Mouse (Mus musculus) forebrain, embryonic 15.5 days (tissue): ENCODE results near the gene Tmem175. TPM values are rescaled to one million over a fixed set of nuclear protein-coding genes. Genes with fewer than 3 reads are reported as not detected.

ENCODE experiments used
- ATAC-seq: fragments of 200-750 bp; cut with Nextera tagmentation; replicated peaks from 2 replicates; pipeline ENCODE4 v1.8.0; 2017; ENCODE audit warnings: mild to moderate bottlenecking, moderate TSS enrichment, moderate library complexity
- H3K27ac ChIP-seq: fragments of 300-500 bp; sonication (generic); replicated peaks from 2 replicates; pipeline ENCODE4 v1.5.1; 2015; ENCODE audit warnings: mild to moderate bottlenecking, inconsistent platforms
- H3K27me3 ChIP-seq: fragments of 300-500 bp; sonication (generic); 2 replicates; pipeline ENCODE4 v1.6.1; 2015; ENCODE audit warnings: inconsistent platforms
- H3K36me3 ChIP-seq: fragments of 300-500 bp; sonication (generic); 2 replicates; pipeline ENCODE4 v1.6.1; 2015; ENCODE audit warnings: mild to moderate bottlenecking, inconsistent platforms
- H3K4me1 ChIP-seq: fragments of 300-500 bp; sonication (generic); 2 replicates; pipeline ENCODE4 v1.6.1; 2015; ENCODE audit warnings: inconsistent platforms
- H3K4me2 ChIP-seq: fragments of 300-500 bp; sonication (generic); replicated peaks from 2 replicates; pipeline ENCODE4 v1.6.1; 2015; ENCODE audit warnings: mild to moderate bottlenecking, inconsistent platforms
- H3K4me3 ChIP-seq: fragments of 300-500 bp; sonication (generic); 2 replicates; pipeline ENCODE4 v1.5.1; 2015; ENCODE audit warnings: mild to moderate bottlenecking, inconsistent platforms
- H3K9ac ChIP-seq: fragments of 300-500 bp; sonication (generic); replicated peaks from 2 replicates; pipeline ENCODE4 v1.6.1; 2015; ENCODE audit warnings: mild to moderate bottlenecking, inconsistent platforms
- H3K9me3 ChIP-seq: fragments of 300-500 bp; sonication (generic); 2 replicates; pipeline ENCODE4 v1.6.1; 2016; ENCODE audit warnings: inconsistent platforms
- WGBS: fragments of 180-500 bp; shearing (Covaris S2); methylation state at CpG from one replicate; pipeline ENCODE4 v1.1.7; 2015; ENCODE audit warnings: mixed read lengths; 5-methylcytosine and 5-hydroxymethylcytosine counted together
- polyA plus RNA-seq: library from polyadenylated mRNA; unstranded; fragments of >200 nt; fragmentation: Nextera tagmentation; extraction: Ambion mirVana; gene quantifications from 2 replicates; pipeline ENCODE4 v1.2.1, GENCODE M21; 2015

Tmem175 gene
- polyA plus RNA-seq, 1 experiment from 2014 or later: 24.2 TPM

DNA sequence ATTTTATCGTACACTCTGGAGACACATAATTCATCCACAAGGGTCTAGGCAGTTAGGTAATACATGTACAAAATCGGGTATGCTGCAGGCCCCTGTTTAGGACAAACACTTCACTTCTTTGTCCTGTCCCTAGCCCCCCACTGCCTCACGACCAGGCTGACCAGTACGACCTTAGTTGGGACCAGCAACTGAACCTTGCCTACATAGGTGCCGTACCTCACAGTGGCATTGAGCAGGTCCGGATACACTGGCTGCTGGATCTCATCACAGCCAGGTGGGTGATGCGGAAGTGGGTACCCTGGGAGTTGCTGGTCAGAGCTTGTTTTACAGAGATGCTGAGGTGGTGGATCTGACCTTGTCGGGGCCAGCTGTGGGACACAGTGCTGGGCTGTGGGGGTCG is 40.4 kb downstream of the Tmem175 start:
- Histone ChIP-seq H3K9me3 (no peaks in the 10 kb centered on the region), H3K4me3 (peak overlapping the region; percentile 52), H3K4me1 (peaks cover 19% of the 10 kb centered on the region), H3K36me3 (peaks cover 11% of the 10 kb centered on the region; the same call in 1 of the 2 replicates), H3K27me3 (no peaks in the 10 kb centered on the region), H3K27ac (no peak overlapping the region), H3K4me2 (peak overlapping the region; percentile 64), H3K9ac (no peak overlapping the region)
- ATAC-seq: peak; percentile 7; the same call in 1 of the 2 replicates
- WGBS: 88% methylated on average over 9 of the region's 9 CpGs

DNA sequence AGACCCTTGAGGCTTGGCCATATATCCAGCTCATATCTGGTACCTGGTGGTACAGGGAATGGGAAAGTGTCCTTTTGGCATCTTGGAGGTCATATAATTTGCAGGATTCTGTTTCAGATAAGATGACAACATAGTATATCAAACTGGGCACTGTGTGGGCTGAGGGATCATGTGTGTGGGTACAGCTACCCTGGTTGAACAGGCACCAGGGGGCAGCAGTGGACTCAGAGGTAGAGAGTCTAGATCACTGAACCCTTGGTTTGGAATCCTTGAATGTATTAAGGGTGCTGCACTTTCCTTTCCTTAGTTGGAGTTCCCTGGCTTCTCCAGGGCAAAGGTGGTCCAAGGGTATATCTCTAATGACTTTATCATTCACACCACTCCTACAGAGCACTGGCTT is 41.2 kb downstream of the Tmem175 start:
- Histone ChIP-seq H3K36me3 (peaks cover 11% of the 10 kb centered on the region; the same call in 1 of the 2 replicates), H3K27ac (no peak overlapping the region), H3K4me1 (peaks cover 19% of the 10 kb centered on the region), H3K27me3 (no peaks in the 10 kb centered on the region), H3K4me2 (no peak overlapping the region), H3K4me3 (no peak overlapping the region), H3K9me3 (no peaks in the 10 kb centered on the region), H3K9ac (no peak overlapping the region)
- no peak for ATAC-seq

DNA sequence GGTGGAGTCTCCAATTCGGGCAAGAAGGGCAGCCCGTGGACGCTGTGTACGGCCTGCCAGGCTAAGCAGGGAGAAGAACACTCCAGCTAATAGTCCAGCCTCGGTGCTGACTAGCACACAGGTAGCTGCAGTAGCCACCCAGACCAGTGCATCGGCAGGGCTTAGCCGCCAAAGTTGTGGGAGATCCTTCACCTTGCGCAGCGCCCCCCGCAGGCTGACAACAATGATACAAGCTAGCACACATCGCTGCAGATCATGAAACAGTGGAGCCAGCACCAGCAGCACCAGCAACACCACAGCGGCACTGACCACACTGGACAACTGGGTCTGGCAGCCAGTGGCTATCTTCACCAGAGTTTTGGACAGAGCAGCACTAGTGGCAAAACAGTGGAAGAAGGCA is 42.2 kb downstream of the Tmem175 start:
- Histone ChIP-seq H3K4me1 (peaks cover 22% of the 10 kb centered on the region), H3K9ac (no peak overlapping the region), H3K27me3 (no peaks in the 10 kb centered on the region), H3K36me3 (peaks cover 11% of the 10 kb centered on the region; the same call in 1 of the 2 replicates), H3K4me3 (no peak overlapping the region), H3K9me3 (no peaks in the 10 kb centered on the region), H3K27ac (no peak overlapping the region), H3K4me2 (no peak overlapping the region)
- no peak for ATAC-seq
- 96% methylated on average over 12 of the region's 12 CpGs for WGBS

DNA sequence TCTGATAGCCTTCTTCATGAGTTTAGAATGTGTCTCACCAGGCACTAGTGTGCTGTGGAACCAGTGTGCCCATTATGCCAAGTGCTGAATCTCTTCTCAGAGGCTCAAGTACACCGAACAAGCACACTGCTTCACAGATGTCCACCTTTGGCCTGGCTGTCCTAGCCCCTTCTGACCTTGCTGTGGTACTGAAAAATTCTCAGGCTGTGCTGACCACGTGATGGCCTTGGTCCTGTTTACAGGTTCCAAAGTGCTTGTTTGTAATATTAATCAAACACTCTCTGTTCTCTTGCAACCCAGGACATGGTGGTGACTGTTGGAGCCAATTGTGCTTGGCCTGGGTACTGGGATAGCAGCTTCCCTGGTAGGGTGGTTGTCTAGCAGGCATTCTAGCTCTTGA is 45.1 kb downstream of the Tmem175 start:
- no peak overlapping the region for H3K4me3 ChIP-seq
- peaks cover 11% of the 10 kb centered on the region; the same call in 1 of the 2 replicates for H3K36me3 ChIP-seq
- H3K27ac ChIP-seq: no peak overlapping the region
- ATAC-seq: no peak
- H3K9ac ChIP-seq: no peak overlapping the region
- H3K27me3 ChIP-seq: no peaks in the 10 kb centered on the region
- H3K9me3 ChIP-seq: no peaks in the 10 kb centered on the region
- 94% methylated on average over 2 of the region's 2 CpGs for WGBS
- H3K4me2 ChIP-seq: no peak overlapping the region
- peaks cover 24% of the 10 kb centered on the region for H3K4me1 ChIP-seq

DNA sequence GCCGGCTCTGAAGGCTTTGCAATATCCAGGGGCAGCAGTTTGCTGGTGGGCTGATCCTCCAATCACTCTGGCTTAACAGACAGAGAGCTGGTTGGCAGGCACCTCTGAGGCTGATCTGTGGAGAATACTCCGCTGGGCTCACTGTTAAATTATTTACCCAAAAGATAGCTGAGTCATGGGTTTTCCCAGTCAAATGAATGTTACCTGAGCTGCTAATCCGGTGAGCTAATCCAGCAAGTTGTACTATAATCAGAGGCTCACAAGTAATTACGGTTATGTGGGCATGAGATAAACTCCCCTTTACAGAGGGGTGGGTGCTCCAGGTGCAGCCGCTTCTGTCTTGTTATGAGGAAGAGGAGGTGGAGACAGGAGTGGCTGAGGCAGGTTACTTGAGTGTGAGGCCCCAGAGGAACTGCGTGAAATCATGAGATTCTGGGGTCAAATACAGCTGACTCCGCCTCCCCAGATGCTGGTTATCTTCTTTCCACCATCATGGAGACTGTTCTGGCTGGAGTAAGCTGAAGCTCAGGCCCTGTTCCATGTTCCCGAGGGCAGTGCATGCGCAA is 45.8 kb downstream of the Tmem175 start, which contains the start of gene Slc26a1:
Slc26a1 (minus strand) TSS at position 319 of the 566 bp plus-strand sequence.
- Histone ChIP-seq H3K4me1 (peaks cover 17% of the 10 kb centered on the region), H3K27me3 (no peaks in the 10 kb centered on the region), H3K9ac (no peak within 1 kb of the TSS), H3K9me3 (no peaks in the 10 kb centered on the region), H3K36me3 (peaks cover 11% of the 10 kb centered on the region; the same call in 1 of the 2 replicates), H3K27ac (no peak within 1 kb of the TSS), H3K4me2 (no peak within 1 kb of the TSS), H3K4me3 (no peak within 1 kb of the TSS)
- whole genome bisulfite sequencing: 83% methylated on average over 9 of the region's 9 CpGs
- no peak for ATAC-seq

DNA sequence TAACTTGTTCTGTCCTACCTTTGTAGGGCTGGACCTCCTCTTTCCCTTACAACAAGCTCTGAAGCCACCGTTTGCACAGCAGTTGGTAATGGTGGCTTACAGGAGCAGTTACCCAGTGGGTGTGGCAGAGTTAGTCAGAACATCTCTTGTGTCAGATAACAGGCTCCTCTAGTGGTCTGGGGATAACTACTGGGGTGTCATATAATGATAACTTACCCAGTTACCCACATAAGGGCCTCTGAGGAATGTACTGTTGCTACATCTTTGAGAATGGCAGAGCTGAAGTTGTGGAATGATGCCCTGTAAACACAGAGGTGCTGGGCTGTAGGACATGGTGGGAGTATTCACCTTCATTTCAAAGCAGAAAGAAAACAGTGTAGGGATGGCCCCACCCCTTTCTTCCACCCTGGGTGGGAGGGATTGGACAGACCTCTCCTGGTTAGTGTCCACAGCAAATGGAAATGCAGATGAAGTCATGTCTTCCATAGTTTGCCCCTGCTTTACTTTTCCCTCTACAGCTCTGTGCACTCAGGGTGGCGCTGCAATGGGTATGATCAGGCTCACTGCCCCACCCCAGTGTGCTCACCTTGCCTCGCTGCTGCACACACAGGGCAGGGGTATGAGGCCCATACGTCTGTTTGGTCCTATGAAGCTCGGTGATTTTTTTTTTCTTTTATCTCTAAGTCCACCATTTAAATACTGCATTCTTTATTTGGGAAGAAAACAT is 47.4 kb downstream of the Tmem175 start:
- peak; percentile 71 for ATAC-seq

DNA sequence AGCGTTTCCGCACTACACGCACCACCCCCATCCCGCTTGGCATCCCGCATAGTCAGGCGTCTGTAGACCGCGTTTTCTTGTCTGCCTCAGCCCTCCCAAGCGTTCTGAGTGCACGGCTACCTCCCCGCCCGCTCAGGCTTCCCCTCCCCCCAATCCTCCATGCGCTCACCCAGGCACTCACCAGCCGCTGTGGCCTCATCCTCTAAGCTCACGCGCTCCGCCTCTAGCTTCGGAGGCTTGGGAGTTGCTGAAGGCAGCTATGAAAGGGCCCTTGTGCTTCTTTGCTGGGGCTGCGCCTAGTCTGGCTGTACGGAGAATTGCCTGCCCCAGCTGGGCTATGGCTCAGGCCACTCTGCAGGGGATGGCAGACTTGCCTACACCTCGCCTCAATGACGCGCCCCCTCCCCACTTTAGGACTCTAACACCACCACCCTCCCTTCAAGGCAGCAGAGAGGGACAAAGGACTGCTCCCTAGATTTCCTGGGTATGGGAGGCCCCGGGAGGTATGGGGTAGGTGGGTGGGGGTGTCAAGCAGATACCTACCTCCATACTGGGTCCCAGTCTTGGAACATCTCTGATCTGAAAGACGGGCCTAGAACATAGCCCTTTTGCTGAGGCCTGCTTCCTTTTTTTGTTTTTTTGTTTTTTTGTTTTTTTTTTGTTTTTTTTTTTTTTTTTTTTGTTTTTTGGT is 48.2 kb downstream of the Tmem175 start:
- Histone ChIP-seq H3K4me1 (peaks cover 15% of the 10 kb centered on the region), H3K9ac (peak overlapping the region; percentile 50), H3K27me3 (no peaks in the 10 kb centered on the region), H3K4me2 (peak overlapping the region; percentile 60), H3K27ac (peak overlapping the region; percentile 94), H3K36me3 (peaks cover under 1% of the 10 kb centered on the region; the same call in 1 of the 2 replicates), H3K9me3 (no peaks in the 10 kb centered on the region), H3K4me3 (peak overlapping the region; percentile 35)
- peak; percentile 91 for ATAC-seq
- WGBS: 2% methylated on average over 25 of the region's 25 CpGs

More for the DNA sequence above, 47.4 kb downstream of the Tmem175 start:
- H3K27ac ChIP-seq: peak overlapping the region; percentile 94
- H3K4me3 ChIP-seq: peak overlapping the region; percentile 35
- WGBS: 10% methylated on average over 5 of the region's 5 CpGs
- peak overlapping the region; percentile 50 for H3K9ac ChIP-seq
- H3K9me3 ChIP-seq: no peaks in the 10 kb centered on the region
- no peaks in the 10 kb centered on the region for H3K27me3 ChIP-seq
- H3K36me3 ChIP-seq: peaks cover 8% of the 10 kb centered on the region; the same call in 1 of the 2 replicates
- H3K4me1 ChIP-seq: peaks cover 15% of the 10 kb centered on the region
- peak overlapping the region; percentile 60 for H3K4me2 ChIP-seq

DNA sequence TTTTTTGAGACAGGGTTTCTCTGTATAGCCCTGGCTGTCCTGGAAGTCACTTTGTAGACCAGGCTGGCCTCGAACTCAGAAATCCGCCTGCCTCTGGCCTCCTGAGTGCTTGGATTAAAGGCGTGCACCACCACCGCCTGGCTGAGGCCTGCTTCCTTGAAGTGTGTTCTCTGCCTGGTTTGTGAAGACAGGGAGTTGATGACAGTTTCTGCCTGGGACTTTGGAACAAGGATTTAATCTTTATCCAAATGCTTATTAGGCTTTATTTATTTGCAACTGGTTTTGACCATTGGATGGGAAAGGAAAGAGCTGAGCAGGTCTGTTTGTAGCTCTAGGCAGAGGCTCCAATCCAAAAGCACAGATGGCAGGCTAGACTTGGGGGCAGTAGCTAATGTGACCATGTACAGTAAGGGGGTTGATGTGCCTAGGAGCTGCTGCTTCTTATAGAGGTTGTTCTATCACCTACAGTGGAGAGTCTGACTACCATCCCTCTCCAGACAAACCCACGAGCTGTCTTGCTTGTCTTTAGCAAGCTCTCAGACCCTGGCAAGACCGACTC is 48.8 kb downstream of the Tmem175 start:
- Histone ChIP-seq H3K27ac (no peak overlapping the region), H3K36me3 (no peaks in the 10 kb centered on the region)

DNA sequence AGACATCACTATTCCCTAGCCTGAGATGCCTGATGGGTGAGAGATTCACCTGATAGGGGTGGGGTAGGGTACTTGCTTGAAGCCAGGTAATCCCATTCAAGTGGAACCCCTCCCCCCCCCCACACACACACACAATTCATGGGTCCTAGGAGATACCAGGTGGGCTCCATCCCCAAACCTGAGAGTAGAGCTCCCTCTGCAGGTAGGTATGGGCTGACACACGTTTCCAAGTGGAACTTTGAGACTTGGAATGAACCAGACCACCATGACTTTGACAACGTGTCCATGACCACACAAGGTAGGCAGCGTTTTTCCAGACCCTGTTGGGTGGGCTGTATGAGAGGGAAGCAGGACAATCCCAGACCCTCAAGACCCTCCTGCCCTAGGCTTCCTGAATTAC is 50.3 kb downstream of the Tmem175 start:
- Histone ChIP-seq H3K4me3 (no peak overlapping the region), H3K4me2 (no peak overlapping the region), H3K9me3 (no peaks in the 10 kb centered on the region), H3K27me3 (no peaks in the 10 kb centered on the region), H3K9ac (no peak overlapping the region), H3K36me3 (no peaks in the 10 kb centered on the region), H3K4me1 (peaks cover 15% of the 10 kb centered on the region), H3K27ac (no peak overlapping the region)
- ATAC-seq: no peak
- 50% methylated on average over 3 of the region's 3 CpGs for WGBS

More for the DNA sequence above, 48.8 kb downstream of the Tmem175 start:
- ATAC-seq: no peak
- no peak overlapping the region for H3K9ac ChIP-seq
- peaks cover 15% of the 10 kb centered on the region for H3K4me1 ChIP-seq
- WGBS: 85% methylated on average over 6 of the region's 6 CpGs
- no peaks in the 10 kb centered on the region for H3K27me3 ChIP-seq
- H3K4me2 ChIP-seq: no peak overlapping the region
- no peak overlapping the region for H3K4me3 ChIP-seq
- H3K9me3 ChIP-seq: no peaks in the 10 kb centered on the region

DNA sequence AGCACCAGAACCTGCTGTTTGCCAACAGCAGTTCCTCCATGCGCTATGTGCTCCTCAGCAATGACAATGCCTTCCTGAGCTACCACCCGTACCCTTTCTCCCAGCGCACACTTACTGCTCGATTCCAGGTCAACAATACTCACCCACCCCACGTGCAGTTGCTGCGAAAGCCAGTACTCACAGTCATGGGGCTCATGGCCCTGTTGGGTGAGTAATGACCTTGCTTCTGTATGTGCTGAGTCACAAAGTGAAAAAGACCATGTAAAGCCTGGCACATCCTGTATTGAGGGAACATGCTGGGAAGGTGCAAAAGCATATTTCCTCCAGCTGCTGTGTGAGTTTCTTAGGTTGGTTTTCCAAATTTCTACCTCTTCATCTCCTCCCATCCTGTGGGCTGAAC is 51.3 kb downstream of the Tmem175 start:
- WGBS: 91% methylated on average over 6 of the region's 6 CpGs
- Histone ChIP-seq H3K9ac (no peak overlapping the region), H3K4me2 (no peak overlapping the region), H3K36me3 (no peaks in the 10 kb centered on the region), H3K9me3 (no peaks in the 10 kb centered on the region), H3K27ac (no peak overlapping the region), H3K4me3 (no peak overlapping the region), H3K4me1 (peaks cover 15% of the 10 kb centered on the region), H3K27me3 (no peaks in the 10 kb centered on the region)
- ATAC-seq: no peak

DNA sequence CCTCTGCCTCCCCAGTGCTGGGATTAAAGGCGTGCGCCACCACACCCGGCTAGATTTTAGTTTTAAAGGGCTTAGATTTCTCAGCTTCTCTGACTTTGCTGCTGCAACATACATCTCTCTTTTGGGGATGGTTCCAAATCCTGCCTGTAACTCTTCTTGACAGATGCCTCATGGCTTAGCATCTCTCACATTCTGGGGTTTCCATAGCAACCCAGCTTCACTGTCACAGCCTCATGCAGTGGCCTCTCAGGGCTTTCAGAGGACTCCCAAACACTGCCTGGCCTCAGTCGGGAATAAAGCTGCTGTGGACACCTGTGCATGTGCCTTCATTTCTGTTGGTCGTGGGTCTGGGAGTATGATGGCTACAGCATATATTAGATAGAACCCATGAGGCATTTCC is 59.5 kb downstream of the Tmem175 start:
- Histone ChIP-seq H3K9ac (no peak overlapping the region), H3K4me3 (no peak overlapping the region), H3K27me3 (peaks cover 9% of the 10 kb centered on the region; the same call in 1 of the 2 replicates), H3K36me3 (no peaks in the 10 kb centered on the region), H3K9me3 (no peaks in the 10 kb centered on the region), H3K4me1 (peaks cover 15% of the 10 kb centered on the region; the same call in 1 of the 2 replicates), H3K27ac (0 out of 2 replicates have a peak overlapping the region, but pooled peaks have one; percentile 27), H3K4me2 (no peak overlapping the region)
- no peak for ATAC-seq
- WGBS: 61% methylated on average over 5 of the region's 5 CpGs

DNA sequence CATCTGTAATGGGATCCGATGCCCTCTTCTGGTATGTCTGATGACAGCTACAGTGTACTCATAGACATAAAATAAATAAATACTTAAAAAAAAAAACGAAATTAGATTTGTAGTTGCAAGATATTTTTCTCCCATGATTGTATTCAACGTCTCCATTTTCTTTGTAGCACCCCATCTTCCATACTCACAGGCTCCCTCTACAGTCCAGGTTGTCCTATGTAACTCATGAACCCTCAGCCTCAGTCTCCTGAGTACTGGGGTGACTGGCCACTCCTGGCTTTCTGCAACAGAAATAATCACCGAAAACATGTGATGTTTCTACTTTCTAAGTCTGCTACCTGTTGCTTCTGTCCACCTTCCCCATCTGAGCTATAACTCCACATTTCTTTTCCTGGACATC is 61.6 kb downstream of the Tmem175 start:
- no peak overlapping the region for H3K9ac ChIP-seq
- H3K9me3 ChIP-seq: no peaks in the 10 kb centered on the region
- 83% methylated on average over 4 of the region's 4 CpGs for WGBS
- H3K4me1 ChIP-seq: peaks cover 25% of the 10 kb centered on the region
- no peak overlapping the region for H3K4me2 ChIP-seq
- H3K36me3 ChIP-seq: no peaks in the 10 kb centered on the region
- no peak overlapping the region for H3K4me3 ChIP-seq
- H3K27ac ChIP-seq: no peak overlapping the region
- peaks cover 9% of the 10 kb centered on the region; the same call in 1 of the 2 replicates for H3K27me3 ChIP-seq
- no peak for ATAC-seq
